Mouse (Mus musculus) liver, embryonic 11.5 days (tissue): ENCODE results near the gene Eef1akmt4. TPM values are rescaled to one million over a fixed set of nuclear protein-coding genes. Genes with fewer than 3 reads are reported as not detected.

Experiments
- ATAC-seq: fragments of 200-750 bp; cut with Nextera tagmentation; replicated peaks from 2 replicates; pipeline ENCODE4 v1.8.0; 2017; ENCODE audit warnings: moderate number of reproducible peaks, mild to moderate bottlenecking, moderate TSS enrichment, moderate library complexity; ENCODE audit not compliant: low FRiP score
- DNase-seq: peaks from one replicate; pipeline ENCODE4 v3.0.0-alpha.2; 2017; ENCODE audit warnings: low spot score
- H3K27ac ChIP-seq: fragments of 300-500 bp; sonication (generic); 2 replicates; pipeline ENCODE4 v1.5.1; 2014; ENCODE audit warnings: mild to moderate bottlenecking, low read depth, low read length, control low read depth
- H3K27me3 ChIP-seq: fragments of 300-500 bp; sonication (generic); replicated peaks from 2 replicates; pipeline ENCODE4 v1.6.1; 2014; ENCODE audit warnings: low read length, mixed read lengths; ENCODE audit not compliant: control insufficient read depth, insufficient read depth
- H3K36me3 ChIP-seq: fragments of 300-500 bp; sonication (generic); 2 replicates; pipeline ENCODE4 v1.6.1; 2014; ENCODE audit warnings: mild to moderate bottlenecking, low read length, moderate library complexity, mixed read lengths; ENCODE audit not compliant: control insufficient read depth, insufficient read depth
- H3K4me1 ChIP-seq: fragments of 300-500 bp; sonication (generic); replicated peaks from 2 replicates; pipeline ENCODE4 v1.6.1; 2014; ENCODE audit warnings: low read length, mixed read lengths; ENCODE audit not compliant: control insufficient read depth, insufficient read depth
- H3K4me2 ChIP-seq: fragments of 300-500 bp; sonication (generic); 2 replicates; pipeline ENCODE4 v1.6.1; 2014; ENCODE audit warnings: mild to moderate bottlenecking, control low read depth, moderate library complexity
- H3K4me3 ChIP-seq: fragments of 300-500 bp; sonication (generic); 2 replicates; pipeline ENCODE4 v1.5.1; 2014; ENCODE audit warnings: low read depth, low read length, control low read depth
- H3K9ac ChIP-seq: fragments of 300-500 bp; sonication (generic); 2 replicates; pipeline ENCODE4 v1.6.1; 2014; ENCODE audit warnings: low read depth, low read length, control low read depth
- H3K9me3 ChIP-seq: fragments of 300-500 bp; sonication (generic); 2 replicates; pipeline ENCODE4 v1.6.1; 2016; ENCODE audit warnings: low read length, inconsistent platforms, mixed read lengths; ENCODE audit not compliant: control insufficient read depth
- WGBS: fragments of 180-500 bp; shearing (Covaris S2); extraction: QIAGEN DNeasy Blood & Tissue Kit; methylation state at CpG from one replicate; pipeline ENCODE4 v1.1.7; 2014; 5-methylcytosine and 5-hydroxymethylcytosine counted together
- polyA plus RNA-seq: library from polyadenylated mRNA; unstranded; fragments of >200 nt; fragmentation: Nextera tagmentation; extraction: Ambion mirVana; gene quantifications from 2 replicates; pipeline ENCODE4 v1.2.1, GENCODE M21; 2014

Gene Eef1akmt4
- polyA plus RNA-seq, 1 experiment from 2014 or later: 44.6 TPM

DNA sequence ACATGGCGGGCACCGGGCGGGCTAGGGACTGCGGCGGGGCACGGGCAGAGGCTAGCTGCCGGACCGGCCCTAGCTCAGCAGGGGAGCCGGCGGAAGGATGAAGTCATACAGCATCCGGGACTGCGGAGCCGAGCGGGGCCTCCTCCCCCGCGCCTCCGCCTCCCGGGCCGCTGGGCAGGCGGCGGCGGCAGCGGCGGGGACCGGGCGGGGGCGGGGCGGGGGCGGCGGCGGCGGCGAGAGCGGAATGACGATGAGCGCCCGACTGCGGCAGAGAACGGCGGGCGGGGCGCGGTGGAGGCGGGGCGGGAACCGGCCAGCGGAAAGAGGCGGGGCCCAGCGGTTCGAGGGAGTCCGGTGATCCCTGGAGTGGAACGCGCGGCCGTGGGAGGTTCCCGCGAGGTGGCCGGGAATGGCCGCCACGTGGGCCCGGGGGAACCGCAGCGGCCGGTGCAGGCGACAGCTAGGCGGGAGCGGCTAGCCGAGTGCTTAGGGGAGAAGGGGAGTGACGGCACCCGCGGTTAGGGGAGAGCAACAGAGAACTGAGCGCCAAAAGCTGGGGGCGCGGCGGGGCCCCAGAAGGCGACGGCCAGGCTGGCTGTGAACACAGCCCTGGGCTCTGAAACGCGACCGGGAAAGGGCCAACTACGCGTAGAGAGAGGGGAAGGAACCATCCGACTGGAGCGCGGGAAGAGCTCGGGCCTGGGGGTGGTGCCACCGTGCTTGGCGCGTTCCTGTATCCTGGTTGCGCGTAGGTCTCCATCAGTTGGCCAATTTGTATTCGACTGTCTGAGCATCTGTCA lies 10.0 kb downstream of the Eef1akmt4 start, which contains the start of gene Camk2n2:
Gene Camk2n2 (minus strand): TSS at position 97 of the 800 bp plus-strand sequence.
- Histone ChIP-seq H3K9ac (peak within 1 kb of the TSS; percentile 67), H3K36me3 (peaks cover 2% of the 10 kb centered on the region; the same call in 1 of the 2 replicates), H3K27ac (peak within 1 kb of the TSS; percentile 32; the same call in 1 of the 2 replicates), H3K4me3 (peak within 1 kb of the TSS; percentile 73), H3K4me1 (peaks cover 30% of the 10 kb centered on the region), H3K9me3 (no peaks in the 10 kb centered on the region), H3K27me3 (peaks cover 55% of the 10 kb centered on the region), H3K4me2 (peak within 1 kb of the TSS; percentile 99)
- ATAC-seq: peak; percentile 61
- under 1% methylated on average over 81 of the region's 92 CpGs for WGBS
- peak; percentile 75 for DNase-seq

- WGBS: under 1% methylated on average over 37 of the region's 37 CpGs
- Histone ChIP-seq H3K4me3 (peak overlapping the region; percentile 73), H3K4me1 (peaks cover 30% of the 10 kb centered on the region), H3K27me3 (peaks cover 55% of the 10 kb centered on the region), H3K9ac (peak overlapping the region; percentile 67), H3K36me3 (peaks cover 2% of the 10 kb centered on the region; the same call in 1 of the 2 replicates), H3K27ac (peak overlapping the region; percentile 32; the same call in 1 of the 2 replicates), H3K4me2 (peak overlapping the region; percentile 99), H3K9me3 (no peaks in the 10 kb centered on the region)
- DNase-seq (peak; percentile 67), ATAC-seq (peak; percentile 52)
These were observed 10.7 kb downstream of the Eef1akmt4 start for GRCm38 (mm10) chr16:20621991-20622685.

GRCm38 (mm10) chr16:20623211-20623610 lies 11.8 kb downstream of the Eef1akmt4 start:
- H3K4me1 ChIP-seq: peaks cover 30% of the 10 kb centered on the region
- H3K27me3 ChIP-seq: peaks cover 55% of the 10 kb centered on the region
- H3K27ac ChIP-seq: no peak overlapping the region
- H3K9ac ChIP-seq: no peak overlapping the region
- no peak overlapping the region for H3K4me2 ChIP-seq
- no peaks in the 10 kb centered on the region for H3K36me3 ChIP-seq
- 75% methylated on average over 2 of the region's 2 CpGs for WGBS
- no peak overlapping the region for H3K4me3 ChIP-seq
- DNase-seq (no peak), ATAC-seq (no peak)
- H3K9me3 ChIP-seq: no peaks in the 10 kb centered on the region

DNA sequence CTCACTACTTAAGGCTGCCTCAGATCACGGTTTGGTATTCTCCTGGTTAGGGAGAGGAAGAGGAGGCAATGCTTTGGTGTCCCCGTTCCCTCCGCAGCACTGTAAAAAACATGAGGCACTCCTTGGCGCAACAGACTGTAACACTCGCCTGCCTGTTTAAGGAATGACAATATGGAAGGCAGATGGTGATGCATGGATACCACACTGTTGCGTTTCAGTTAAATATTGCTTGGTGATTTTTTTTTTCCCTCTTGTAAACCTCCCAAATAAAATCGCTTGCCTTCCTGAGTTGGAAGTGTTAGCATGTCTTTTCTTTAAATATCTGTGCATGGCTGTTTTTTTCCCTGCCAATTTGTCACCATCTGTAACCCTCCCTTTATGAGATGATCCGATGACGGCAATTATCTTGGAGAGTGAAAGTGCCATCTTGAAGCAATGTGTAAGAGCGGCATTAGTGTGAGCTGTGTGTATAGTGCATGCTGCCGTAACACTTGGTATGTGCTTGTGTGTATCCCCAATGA lies 17.5 kb downstream of the Eef1akmt4 start:
- DNase-seq (no peak), ATAC-seq (no peak)
- WGBS: 63% methylated on average over 11 of the region's 11 CpGs
- no peak overlapping the region for H3K27ac ChIP-seq
- H3K9ac ChIP-seq: no peak overlapping the region
- peaks cover 30% of the 10 kb centered on the region for H3K27me3 ChIP-seq
- H3K4me1 ChIP-seq: no peaks in the 10 kb centered on the region
- no peaks in the 10 kb centered on the region for H3K36me3 ChIP-seq
- H3K4me3 ChIP-seq: no peak overlapping the region
- no peak overlapping the region for H3K4me2 ChIP-seq
- H3K9me3 ChIP-seq: no peaks in the 10 kb centered on the region

- DNase-seq: no peak
- H3K9me3 ChIP-seq: no peaks in the 10 kb centered on the region
- peaks cover 27% of the 10 kb centered on the region for H3K27me3 ChIP-seq
- no peak within 1 kb of the TSS for H3K27ac ChIP-seq
- peak within 1 kb of the TSS; percentile 59 for H3K4me2 ChIP-seq
- ATAC-seq: no peak
- no peaks in the 10 kb centered on the region for H3K36me3 ChIP-seq
- H3K9ac ChIP-seq: no peak within 1 kb of the TSS
- H3K4me1 ChIP-seq: no peaks in the 10 kb centered on the region
- WGBS: 9% methylated on average over 54 of the region's 54 CpGs
- peak within 1 kb of the TSS; percentile 34 for H3K4me3 ChIP-seq
These were observed 18.6 kb downstream of the Eef1akmt4 start, which contains the start of gene Ece2 for GRCm38 (mm10) chr16:20629731-20630634. Gene Ece2 (plus strand): TSS chr16:20629828.

DNA sequence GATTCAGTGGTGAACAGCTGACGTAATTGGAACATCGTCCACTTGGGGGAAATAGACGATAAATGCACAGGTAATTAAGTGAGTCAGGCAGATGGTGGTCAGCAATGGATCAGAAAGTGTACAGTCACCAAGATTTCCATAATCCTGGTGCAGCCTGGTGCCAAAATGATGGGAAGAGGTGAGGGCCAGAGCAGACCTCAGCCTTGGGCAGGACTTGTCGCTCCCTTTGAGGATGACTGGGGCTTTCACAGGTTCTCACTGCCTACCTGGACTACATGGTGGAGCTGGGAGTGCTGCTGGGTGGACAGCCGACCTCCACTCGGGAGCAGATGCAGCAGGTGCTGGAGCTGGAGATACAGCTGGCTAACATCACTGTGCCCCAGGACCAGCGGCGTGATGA lies 26.0 kb downstream of the Eef1akmt4 start:
- Histone ChIP-seq H3K36me3 (no peaks in the 10 kb centered on the region), H3K4me1 (no peaks in the 10 kb centered on the region), H3K4me3 (no peak overlapping the region), H3K9me3 (no peaks in the 10 kb centered on the region), H3K4me2 (no peak overlapping the region), H3K9ac (no peak overlapping the region), H3K27ac (no peak overlapping the region), H3K27me3 (peaks cover 2% of the 10 kb centered on the region; the same call in 1 of the 2 replicates)
- no peak for ATAC-seq
- no peak for DNase-seq
- 76% methylated on average over 8 of the region's 8 CpGs for WGBS

GRCm38 (mm10) chr16:20638367-20638766 lies 27.0 kb downstream of the Eef1akmt4 start:
- ATAC-seq (no peak), DNase-seq (no peak)
- no peak overlapping the region for H3K4me3 ChIP-seq
- no peak overlapping the region for H3K4me2 ChIP-seq
- WGBS: 81% methylated on average over 8 of the region's 8 CpGs
- H3K27me3 ChIP-seq: peaks cover 2% of the 10 kb centered on the region; the same call in 1 of the 2 replicates
- no peak overlapping the region for H3K9ac ChIP-seq
- H3K4me1 ChIP-seq: no peaks in the 10 kb centered on the region
- no peaks in the 10 kb centered on the region for H3K9me3 ChIP-seq
- H3K27ac ChIP-seq: no peak overlapping the region
- H3K36me3 ChIP-seq: no peaks in the 10 kb centered on the region

- WGBS: 0% methylated on average over 8 of the region's 8 CpGs
- H3K27ac ChIP-seq: no peak overlapping the region
- no peaks in the 10 kb centered on the region for H3K36me3 ChIP-seq
- H3K4me1 ChIP-seq: no peaks in the 10 kb centered on the region
- no peak overlapping the region for H3K4me2 ChIP-seq
- H3K9me3 ChIP-seq: no peaks in the 10 kb centered on the region
- DNase-seq (peak; percentile 56), ATAC-seq (no peak)
- no peak overlapping the region for H3K4me3 ChIP-seq
- H3K27me3 ChIP-seq: peaks cover 2% of the 10 kb centered on the region; the same call in 1 of the 2 replicates
- no peak overlapping the region for H3K9ac ChIP-seq
These were observed 30.8 kb downstream of the Eef1akmt4 start for GRCm38 (mm10) chr16:20642161-20642560.
